Mouse (Mus musculus) heart, embryonic 16.5 days (tissue): Measurements from ENCODE around the gene Pak3. TPM values are rescaled to one million over a fixed set of nuclear protein-coding genes. Genes with fewer than 3 reads are reported as not detected.
A peak's percentile ranks its signal among the peaks of the same experiment; 100 is the strongest.
"Not testable (repeated sequence)": the region's sequence is repeated elsewhere in the genome, so short reads cannot be mapped to it uniquely, and the experiment has no call there.

Source experiments
- ATAC-seq: fragments of 200-750 bp; cut with Nextera tagmentation; replicated peaks from 2 replicates; pipeline ENCODE4 v1.8.0; 2017; ENCODE audit warnings: moderate number of reproducible peaks; ENCODE audit not compliant: insufficient read depth, low FRiP score; ENCODE audit errors: extremely low read depth
- H3K27ac ChIP-seq: fragments of 300-500 bp; sonication (generic); 2 replicates; pipeline ENCODE4 v1.5.1; 2014; ENCODE audit warnings: mild to moderate bottlenecking, low read length, control low read depth, moderate library complexity
- H3K27me3 ChIP-seq: fragments of 300-500 bp; sonication (generic); 2 replicates; pipeline ENCODE4 v1.6.1; 2014; ENCODE audit warnings: low read length, mixed read lengths; ENCODE audit not compliant: control insufficient read depth, insufficient read depth
- H3K36me3 ChIP-seq: fragments of 300-500 bp; sonication (generic); 2 replicates; pipeline ENCODE4 v1.6.1; 2014; ENCODE audit not compliant: control insufficient read depth, insufficient read depth
- H3K4me1 ChIP-seq: fragments of 300-500 bp; sonication (generic); 2 replicates; pipeline ENCODE4 v1.6.1; 2014; ENCODE audit warnings: low read length, mixed read lengths; ENCODE audit not compliant: control insufficient read depth, insufficient read depth
- H3K4me2 ChIP-seq: fragments of 300-500 bp; sonication (generic); 2 replicates; pipeline ENCODE4 v1.6.1; 2014; ENCODE audit warnings: low read depth, mild to moderate bottlenecking, control low read depth, low read length
- H3K4me3 ChIP-seq: fragments of 300-500 bp; sonication (generic); 2 replicates; pipeline ENCODE4 v1.5.1; 2014; ENCODE audit warnings: mild to moderate bottlenecking, control low read depth, low read length
- H3K9ac ChIP-seq: fragments of 300-500 bp; sonication (generic); 2 replicates; pipeline ENCODE4 v1.6.1; 2014; ENCODE audit warnings: low read length, control low read depth
- H3K9me3 ChIP-seq: fragments of 300-500 bp; sonication (generic); replicated peaks from 2 replicates; pipeline ENCODE4 v1.6.1; 2016; ENCODE audit warnings: low read length; ENCODE audit not compliant: control insufficient read depth
- WGBS: fragments of 180-500 bp; shearing (Covaris S2); extraction: QIAGEN DNeasy Blood & Tissue Kit; methylation state at CpG from one replicate; pipeline ENCODE4 v1.1.7; 2014; 5-methylcytosine and 5-hydroxymethylcytosine counted together
- polyA plus RNA-seq: library from polyadenylated mRNA; unstranded; fragments of >200 nt; fragmentation: Nextera tagmentation; extraction: Ambion mirVana; gene quantifications from 2 replicates; pipeline ENCODE4 v1.2.1, GENCODE M21; 2015

Pak3 gene
- polyA plus RNA-seq: 6.9 and 7.9 TPM in 2 replicates

DNA sequence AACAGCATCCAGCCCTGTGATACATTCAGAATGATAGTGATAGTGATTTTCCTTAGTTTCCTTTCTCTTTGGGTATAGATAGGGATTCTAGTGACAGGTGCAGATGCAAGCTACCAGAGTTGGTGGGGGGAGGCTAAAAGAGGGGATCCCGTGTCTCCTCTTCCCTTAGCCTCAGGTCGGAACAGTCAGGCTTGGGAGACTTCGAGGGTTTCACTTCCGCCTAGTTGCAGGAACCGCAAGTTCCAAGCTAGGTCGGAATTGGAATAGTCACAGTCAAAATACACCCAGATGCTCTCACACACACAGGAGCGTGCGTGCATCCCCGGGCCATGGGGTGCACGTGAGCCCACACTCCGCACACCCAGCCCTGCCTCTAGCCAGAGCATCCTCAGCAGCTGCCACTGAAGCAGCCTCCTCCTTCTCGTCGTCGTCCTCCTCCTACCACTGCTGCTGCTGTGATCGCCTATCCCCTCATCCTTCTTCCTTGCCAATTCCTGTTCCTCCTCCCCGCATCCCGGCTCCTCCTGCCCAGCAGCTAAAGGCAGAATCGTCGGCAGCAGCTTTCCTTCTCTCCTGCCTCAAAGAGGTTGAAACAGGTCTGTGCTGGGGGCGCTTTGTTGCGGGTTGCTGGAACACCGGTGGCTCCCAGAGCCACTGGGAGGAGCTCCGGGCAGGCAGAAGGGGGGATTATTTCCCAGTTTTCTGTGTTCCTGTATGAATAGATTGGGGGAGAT, at the start of gene Pak3:
Gene Pak3, plus strand, starts transcription at position 424 of the 734 bp plus-strand sequence.
- Histone ChIP-seq H3K9me3 (no peaks in the 10 kb centered on the region), H3K4me1 (no peaks in the 10 kb centered on the region), H3K27me3 (no peaks in the 10 kb centered on the region; the same call in 1 of the 2 replicates), H3K36me3 (no peaks in the 10 kb centered on the region), H3K4me3 (peak within 1 kb of the TSS; percentile 49), H3K4me2 (peak within 1 kb of the TSS; percentile 68), H3K27ac (no peak within 1 kb of the TSS), H3K9ac (peak within 1 kb of the TSS; percentile 54)
- WGBS: 15% methylated on average over 23 of the region's 23 CpGs
- ATAC-seq: 0 out of 2 replicates have a peak, but pooled peaks have one; percentile 18

DNA sequence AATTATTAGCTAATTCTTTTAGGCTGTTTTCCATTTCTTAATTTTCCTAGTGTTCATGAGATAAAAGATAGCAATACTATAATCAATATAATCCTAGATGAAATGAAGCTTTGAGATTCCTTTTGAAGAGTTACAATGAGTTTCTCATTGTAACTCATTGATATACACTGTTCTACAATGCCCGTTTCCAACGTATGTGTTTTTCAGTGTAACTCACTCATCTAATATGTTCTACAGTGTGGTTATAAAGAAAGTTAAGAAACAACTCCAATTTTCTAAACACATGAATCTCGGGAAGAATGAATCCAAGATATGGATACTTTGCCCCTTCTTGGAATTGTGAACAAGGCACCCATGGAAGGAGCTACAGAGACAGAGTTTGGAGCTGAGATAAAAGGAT, 35.5 kb upstream of the Pak3 start:
- ATAC-seq: peak; percentile 100
- Histone ChIP-seq H3K9me3 (no peaks in the 10 kb centered on the region), H3K27me3 (no peaks in the 10 kb centered on the region), H3K27ac (no peak overlapping the region), H3K36me3 (no peaks in the 10 kb centered on the region), H3K4me3 (no peak overlapping the region), H3K4me2 (no peak overlapping the region), H3K9ac (no peak overlapping the region), H3K4me1 (no peaks in the 10 kb centered on the region)
- 62% methylated on average over 3 of the region's 3 CpGs for WGBS

DNA sequence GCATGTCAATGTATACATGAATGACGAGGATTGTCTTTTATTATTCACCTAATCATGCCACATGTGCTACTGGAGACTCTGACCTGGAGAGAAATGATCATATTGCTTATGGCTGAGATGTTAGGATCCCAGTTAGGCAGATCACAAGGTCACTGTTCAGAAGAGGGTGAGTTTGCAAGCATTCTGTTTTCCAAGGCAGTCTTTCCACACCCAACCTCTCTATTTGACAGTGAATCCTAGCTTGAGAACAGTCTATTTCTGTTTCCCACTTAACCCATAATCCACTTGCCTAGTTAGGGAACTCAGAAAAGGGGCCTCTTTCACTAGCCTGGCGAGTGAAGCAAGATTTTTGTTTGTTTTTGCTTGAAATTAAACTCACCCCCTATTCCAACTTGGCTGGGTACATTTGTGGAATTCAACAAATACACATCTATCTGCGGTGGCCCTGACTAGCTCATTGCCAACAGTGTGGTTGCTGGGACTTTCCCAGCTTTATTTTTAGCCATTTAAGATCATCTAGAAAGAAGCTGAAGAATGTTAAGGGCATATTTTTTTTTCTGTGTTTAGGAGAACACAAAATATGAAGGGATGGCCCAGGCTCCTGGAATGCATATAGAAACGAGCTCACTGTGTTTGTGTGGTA, 17.2 kb upstream of the Pak3 start:
- Histone ChIP-seq H3K4me1 (no peaks in the 10 kb centered on the region; the same call in 1 of the 2 replicates), H3K9ac (no peak overlapping the region), H3K27me3 (no peaks in the 10 kb centered on the region), H3K36me3 (no peaks in the 10 kb centered on the region), H3K4me3 (no peak overlapping the region), H3K4me2 (peak overlapping the region; percentile 34), H3K9me3 (no peaks in the 10 kb centered on the region), H3K27ac (peak overlapping the region; percentile 59)
- ATAC-seq: no peak; the same call in 1 of the 2 replicates
- 37% methylated on average over 4 of the region's 4 CpGs for WGBS

DNA sequence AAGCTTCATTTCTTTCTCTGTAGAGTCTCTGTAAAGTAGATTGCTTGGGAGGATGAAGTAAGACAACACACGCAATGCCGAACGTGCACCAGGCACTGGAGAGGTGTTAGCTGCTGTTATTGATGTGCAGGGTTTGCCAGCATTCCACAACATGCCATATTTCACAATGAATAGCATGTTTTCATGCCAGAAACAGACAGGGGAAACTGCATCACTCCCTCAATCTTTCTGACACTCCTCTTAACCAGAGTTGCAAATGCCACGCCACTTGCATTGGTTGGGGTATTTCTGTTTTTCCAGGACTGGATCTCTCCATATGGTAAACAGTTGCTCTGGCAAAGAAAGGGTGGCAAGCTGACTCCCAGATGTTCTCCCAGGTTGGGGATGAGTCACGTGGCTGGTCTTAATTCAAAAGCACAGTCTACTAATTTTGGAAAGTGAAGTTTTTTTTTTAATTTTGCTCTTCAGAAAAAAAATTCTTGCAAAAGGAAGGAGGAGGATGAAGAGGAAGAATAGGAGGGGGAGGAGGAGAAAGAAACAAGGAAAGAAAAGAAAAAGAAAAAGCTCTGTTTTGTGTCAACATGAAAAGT, 16.5 kb upstream of the Pak3 start:
- H3K27me3 ChIP-seq: no peaks in the 10 kb centered on the region
- H3K4me1 ChIP-seq: no peaks in the 10 kb centered on the region; the same call in 1 of the 2 replicates
- no peaks in the 10 kb centered on the region for H3K36me3 ChIP-seq
- no peak overlapping the region for H3K9ac ChIP-seq
- no peaks in the 10 kb centered on the region for H3K9me3 ChIP-seq
- no peak overlapping the region for H3K4me3 ChIP-seq
- H3K4me2 ChIP-seq: peak overlapping the region; percentile 34
- 52% methylated on average over 5 of the region's 5 CpGs for WGBS
- peak overlapping the region; percentile 59 for H3K27ac ChIP-seq
- no peak for ATAC-seq

DNA sequence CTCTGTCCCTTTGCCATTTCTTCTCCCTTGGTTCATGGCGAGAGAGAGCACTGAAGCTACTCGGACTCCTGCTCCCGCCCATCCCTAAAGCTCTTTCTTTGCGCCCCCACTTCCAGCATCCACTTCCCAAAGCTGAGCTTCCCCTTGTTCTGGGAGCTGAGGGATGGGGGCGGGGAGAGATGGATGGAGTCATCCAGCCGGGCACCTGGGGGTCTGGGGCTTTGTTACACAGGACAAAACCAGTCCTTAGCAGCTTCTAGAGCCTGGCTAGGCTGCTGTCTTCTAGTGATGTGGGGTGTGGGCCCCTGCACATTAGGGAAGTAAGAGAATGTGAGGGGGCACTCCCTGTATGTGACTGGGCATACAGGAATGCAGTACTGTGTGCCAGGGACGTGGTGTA, 526 bp downstream of the Pak3 start:
- H3K4me3 ChIP-seq: peak overlapping the region; percentile 49
- no peaks in the 10 kb centered on the region for H3K9me3 ChIP-seq
- H3K4me1 ChIP-seq: no peaks in the 10 kb centered on the region
- H3K27me3 ChIP-seq: no peaks in the 10 kb centered on the region; the same call in 1 of the 2 replicates
- no peak overlapping the region; the same call in 1 of the 2 replicates for H3K9ac ChIP-seq
- H3K36me3 ChIP-seq: no peaks in the 10 kb centered on the region
- no peak for ATAC-seq
- H3K27ac ChIP-seq: no peak overlapping the region
- 14% methylated on average over 7 of the region's 7 CpGs for WGBS
- peak overlapping the region; percentile 68 for H3K4me2 ChIP-seq

DNA sequence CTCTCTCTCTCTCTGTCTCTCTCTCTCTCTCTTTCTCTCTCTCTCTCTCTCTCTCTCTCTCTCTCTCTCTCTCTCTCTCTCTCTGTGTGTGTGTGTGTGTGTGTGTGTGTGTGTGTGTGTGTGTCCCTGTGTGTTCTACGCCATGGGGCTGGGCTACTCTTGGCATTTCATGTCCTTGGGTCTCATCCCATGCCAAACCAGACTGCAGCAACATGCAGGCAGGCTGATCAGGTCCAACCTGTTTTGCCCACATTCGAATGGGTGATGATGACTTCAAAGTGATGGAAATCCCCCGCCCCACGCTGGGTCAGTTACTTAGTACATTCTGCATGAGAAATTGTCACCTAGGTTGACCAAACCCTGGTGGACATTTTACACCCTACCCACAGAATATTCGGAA, 1.1 kb downstream of the Pak3 start:
- H3K4me2 ChIP-seq, H3K4me3 ChIP-seq, H3K27me3 ChIP-seq, H3K27ac ChIP-seq, H3K9ac ChIP-seq, ATAC-seq, H3K4me1 ChIP-seq, H3K9me3 ChIP-seq, H3K36me3 ChIP-seq: not testable (repeated sequence)
- WGBS: 64% methylated on average over 5 of the region's 5 CpGs

DNA sequence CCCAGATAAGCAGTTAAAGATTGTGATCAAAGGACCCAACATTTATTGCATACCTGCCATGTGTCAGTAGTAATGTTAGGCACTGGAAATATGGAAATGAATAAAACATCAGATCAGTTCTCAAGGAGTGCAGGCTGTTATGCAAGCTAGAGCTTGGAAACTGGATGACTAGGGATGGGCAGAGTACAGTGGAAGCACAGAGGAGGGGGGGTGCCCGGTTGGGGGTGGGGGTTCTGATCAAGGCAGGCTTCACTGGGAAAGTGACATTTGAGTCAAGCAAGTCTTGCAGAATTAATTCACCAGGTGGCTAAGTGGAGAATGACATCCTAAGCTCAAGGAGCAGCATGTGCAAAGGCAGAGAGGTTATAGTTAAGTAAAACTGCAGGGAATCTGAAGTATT, 1.8 kb downstream of the Pak3 start:
- no peak overlapping the region for H3K4me3 ChIP-seq
- H3K36me3 ChIP-seq: no peaks in the 10 kb centered on the region
- H3K27ac ChIP-seq: no peak overlapping the region
- no peak overlapping the region for H3K9ac ChIP-seq
- H3K4me2 ChIP-seq: no peak overlapping the region
- ATAC-seq: no peak
- WGBS: 48% methylated on average over 1 of the region's 1 CpGs
- H3K9me3 ChIP-seq: no peaks in the 10 kb centered on the region
- H3K27me3 ChIP-seq: no peaks in the 10 kb centered on the region; the same call in 1 of the 2 replicates
- no peaks in the 10 kb centered on the region for H3K4me1 ChIP-seq

DNA sequence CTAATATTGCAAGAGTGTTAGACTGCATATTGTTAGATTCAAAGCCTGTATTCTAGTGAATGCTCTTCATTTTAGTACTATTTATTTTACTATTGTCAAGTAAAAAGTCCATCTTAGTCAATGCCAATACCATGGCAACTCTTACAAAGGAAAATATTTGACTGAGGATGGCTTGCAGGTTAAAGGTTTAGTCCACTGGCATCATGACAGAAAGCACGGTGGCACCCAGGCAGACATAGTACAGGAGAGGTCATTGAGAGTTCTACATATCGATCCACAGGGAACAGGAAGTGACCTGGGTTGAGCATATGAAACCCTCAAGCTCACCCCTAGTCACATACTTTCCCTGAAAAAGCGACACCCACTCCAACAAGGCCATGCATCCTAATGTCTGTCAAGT, 13.9 kb downstream of the Pak3 start:
- H3K27ac ChIP-seq: no peak overlapping the region
- no peaks in the 10 kb centered on the region for H3K36me3 ChIP-seq
- 74% methylated on average over 3 of the region's 3 CpGs for WGBS
- H3K9me3 ChIP-seq: no peaks in the 10 kb centered on the region
- no peak overlapping the region for H3K9ac ChIP-seq
- H3K4me2 ChIP-seq: no peak overlapping the region
- no peaks in the 10 kb centered on the region for H3K4me1 ChIP-seq
- no peaks in the 10 kb centered on the region for H3K27me3 ChIP-seq
- H3K4me3 ChIP-seq: no peak overlapping the region
- ATAC-seq: no peak

DNA sequence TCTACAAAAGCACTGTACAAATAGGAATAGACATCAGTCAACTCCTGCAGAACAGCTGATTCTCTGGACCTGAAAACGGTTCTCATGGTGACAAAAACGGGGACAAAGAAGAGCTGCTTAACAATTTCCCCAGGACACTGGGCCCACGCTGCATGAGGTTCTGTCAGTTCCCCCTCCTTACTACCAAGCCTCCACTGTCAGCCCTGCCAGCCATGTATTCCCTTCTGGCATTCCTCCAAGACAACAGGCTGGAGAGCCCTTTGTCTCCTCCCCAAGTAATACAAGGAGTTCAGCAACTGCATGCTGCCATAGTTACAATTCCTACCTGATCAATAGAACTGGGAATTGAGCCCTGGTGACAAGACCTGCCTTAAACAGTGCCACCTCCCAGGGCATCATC, 15.2 kb downstream of the Pak3 start:
- no peak for ATAC-seq
- H3K4me1 ChIP-seq: no peaks in the 10 kb centered on the region

More for the DNA sequence above, 15.2 kb downstream of the Pak3 start:
- WGBS: 68% methylated on average over 3 of the region's 3 CpGs
- no peaks in the 10 kb centered on the region for H3K9me3 ChIP-seq
- H3K9ac ChIP-seq: no peak overlapping the region
- H3K36me3 ChIP-seq: no peaks in the 10 kb centered on the region
- H3K27me3 ChIP-seq: no peaks in the 10 kb centered on the region
- no peak overlapping the region for H3K27ac ChIP-seq
- no peak overlapping the region for H3K4me2 ChIP-seq
- H3K4me3 ChIP-seq: no peak overlapping the region
